Mouse (Mus musculus) spleen, adult 2 months (tissue): ENCODE measurements around the gene Mob4.

Experiments
- CTCF ChIP-seq: fragments of 200-500 bp; IDR thresholded peaks from 2 replicates; pipeline ENCODE4 v1.5.1; 2011; ENCODE audit warnings: mild to moderate bottlenecking, inconsistent platforms; ENCODE audit not compliant: insufficient read depth, insufficient read length, insufficient replicate concordance; ENCODE audit errors: extremely low read depth
- POLR2A ChIP-seq: fragments of 200-500 bp; IDR thresholded peaks from 2 replicates; pipeline ENCODE4 v1.6.1; 2011; ENCODE audit warnings: low read depth, low read length, inconsistent platforms

GRCm38 (mm10) chr1:55109066-55109766 lies 21.8 kb upstream of the Mob4 start:
- no peak for TF ChIP-seq CTCF
- TF ChIP-seq POLR2A: no peak
